Mouse (Mus musculus) lung, postnatal 0 days (tissue): ENCODE measurements around the gene Nomo1.

ENCODE experiments used
- CTCF ChIP-seq: IDR thresholded peaks from 2 replicates; pipeline ENCODE4 v1.5.1; 2016; ENCODE audit warnings: antibody characterized with exemption, mild to moderate bottlenecking
- EP300 ChIP-seq: IDR thresholded peaks from 2 replicates; pipeline ENCODE4 v1.6.1; 2016; ENCODE audit warnings: antibody characterized with exemption, mild to moderate bottlenecking, control low read depth

DNA sequence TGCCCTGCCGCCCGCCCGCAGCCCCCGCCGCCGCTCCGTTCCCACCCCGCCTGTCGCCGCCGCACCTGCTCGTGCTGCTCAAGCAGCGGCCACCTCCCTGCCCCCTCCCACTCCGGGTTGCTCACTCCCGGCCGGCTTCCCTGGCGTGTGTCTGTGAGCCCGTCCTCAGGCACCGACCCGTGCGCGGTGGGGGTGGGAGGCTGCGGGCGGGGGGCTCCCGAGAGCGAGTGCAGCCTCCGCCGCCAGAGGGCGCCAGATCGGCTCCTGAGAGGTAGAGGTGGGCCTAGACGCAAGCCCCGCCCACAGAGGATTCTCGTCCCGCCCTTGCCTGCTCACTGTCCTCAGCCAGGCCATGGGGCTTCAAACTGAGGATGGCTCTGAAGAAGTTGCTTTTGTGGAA is 67.1 kb downstream of the Nomo1 start, which contains the start of gene Kcnj11:
- TF ChIP-seq CTCF (peak; percentile 77), EP300 (no peak)
